Mouse (Mus musculus) CH12.LX (cell line): ENCODE data around the gene Hoxc13.

Experiments
- CTCF ChIP-seq, 2 experiments: IDR thresholded peaks in 1 of 2; conservative IDR thresholded peaks in 1 of 2; 2 replicates each; pipeline ENCODE4 v1.5.1; 2011 to 2012; ENCODE audit warnings: low read depth in 2 of 2, low read length in 2 of 2, improper control_type of control experiment in 1 of 2, inconsistent platforms in 1 of 2, mild to moderate bottlenecking in 1 of 2, moderate library complexity in 1 of 2
- EP300 ChIP-seq: IDR thresholded peaks from 2 replicates; pipeline ENCODE4 v1.6.1; 2011; ENCODE audit warnings: low read length, improper control_type of control experiment
- ETS1 ChIP-seq: conservative IDR thresholded peaks from 2 replicates; pipeline ENCODE4 v1.6.1; 2012; ENCODE audit warnings: low read depth, mild to moderate bottlenecking, inconsistent platforms, low read length, improper control_type of control experiment, moderate library complexity
- HCFC1 ChIP-seq: IDR thresholded peaks from 2 replicates; pipeline ENCODE4 v1.6.1; 2012; ENCODE audit warnings: low read depth, mild to moderate bottlenecking, inconsistent platforms, low read length, improper control_type of control experiment
- TBP ChIP-seq: conservative IDR thresholded peaks from 2 replicates; pipeline ENCODE4 v1.6.1; 2011; ENCODE audit warnings: low read depth, low read length, improper control_type of control experiment
- TCF12 ChIP-seq: IDR thresholded peaks from 2 replicates; pipeline ENCODE4 v1.6.1; 2014; ENCODE audit warnings: low read depth, mild to moderate bottlenecking, inconsistent platforms, low read length, improper control_type of control experiment
- UBTF ChIP-seq: IDR thresholded peaks from 2 replicates; pipeline ENCODE4 v1.6.1; 2012; ENCODE audit warnings: low read depth, mild to moderate bottlenecking, inconsistent platforms, low read length, improper control_type of control experiment, moderate library complexity
- USF1 ChIP-seq: IDR thresholded peaks from 2 replicates; pipeline ENCODE4 v1.6.1; 2014; ENCODE audit warnings: low read depth, mild to moderate bottlenecking, inconsistent platforms, low read length, improper control_type of control experiment
- ZMIZ1 ChIP-seq: IDR thresholded peaks from 2 replicates; pipeline ENCODE4 v1.6.1; 2012; ENCODE audit warnings: low read depth, mild to moderate bottlenecking, inconsistent platforms, low read length, improper control_type of control experiment

- TF ChIP-seq TBP (no peak), CTCF (conservative IDR thresholded peaks at IDR 0.05 in 1 of 2, IDR thresholded peaks at IDR 0.05 in 1 of 2; ENCODE audit: low read depth in 2 of 2, low read length in 2 of 2) (peak; percentile 58 to 98), ZMIZ1 (no peak), ETS1 (0 out of 2 replicates have a peak, but pooled peaks have one; percentile 20), EP300 (no peak), USF1 (peak; percentile 74), UBTF (no peak), HCFC1 (peak; percentile 55), TCF12 (peak; percentile 57; the same call in 1 of the 2 replicates)
These were observed 45.2 kb downstream of the Hoxc13 start for GRCm38 (mm10) chr15:102965892-102966775.
